Mouse (Mus musculus): ENCODE results near the gene Rpp38. TPM values are rescaled to one million over a fixed set of nuclear protein-coding genes. Genes with fewer than 3 reads are reported as not detected.
A peak's percentile ranks its signal among the peaks of the same experiment; 100 is the strongest.

Gene Rpp38
- polyA plus RNA-seq, 1 experiment from 2014 or later, result 25.6 TPM

DNA sequence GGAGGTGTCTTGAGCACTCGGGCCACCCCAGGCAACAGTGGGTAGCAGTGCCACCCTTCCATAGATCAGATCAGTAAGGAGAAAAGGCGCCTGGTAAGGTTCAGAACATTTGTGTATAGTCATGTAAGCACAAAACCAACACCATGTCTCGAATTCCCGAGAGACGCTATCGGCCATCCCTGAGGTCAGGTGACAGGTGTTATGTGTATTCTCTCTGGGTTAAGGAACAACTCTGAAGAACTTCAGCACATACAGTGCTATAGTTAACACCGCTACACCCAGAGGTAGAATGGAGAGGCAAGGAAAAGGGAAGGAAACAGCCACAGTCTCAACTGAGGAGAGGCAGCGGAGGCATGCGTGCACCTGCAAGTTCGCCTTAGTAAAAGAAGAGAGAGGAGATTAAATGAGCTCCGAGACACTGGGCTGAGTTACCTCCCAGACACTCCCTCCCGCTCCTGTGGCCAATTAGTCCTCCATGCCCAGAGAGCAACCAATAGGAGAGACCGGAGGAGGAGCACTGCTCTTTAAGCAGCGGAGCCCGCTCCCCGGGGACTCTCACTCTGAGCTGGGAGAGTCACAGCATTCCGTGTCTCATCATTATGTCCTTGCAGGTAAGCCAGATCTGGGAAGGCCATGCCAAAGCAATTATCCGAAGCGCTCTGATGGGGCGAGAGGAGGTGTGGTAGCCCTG is 3.3 kb upstream of the Rpp38 start, which contains the start of gene Acbd7:
Gene Acbd7 (plus strand): TSS at position 558 of the 691 bp plus-strand sequence.
- Histone ChIP-seq H3K27me3 (ENCODE audit: control insufficient read depth, insufficient read depth, low read length) (peaks cover 5% of the 10 kb centered on the region; the same call in 1 of the 2 replicates), H3K36me3 (ENCODE audit: control insufficient read depth, insufficient read depth, low read length) (no peaks in the 10 kb centered on the region), H3K9ac (ENCODE audit: low read length) (0 out of 2 replicates have a peak within 1 kb of the TSS, but pooled peaks have one; percentile 10), H3K4me2 (peak within 1 kb of the TSS; percentile 46), H3K4me3 (ENCODE audit: low read depth, low read length) (peak within 1 kb of the TSS; percentile 14), H3K9me3 (ENCODE audit: control insufficient read depth, low read length) (no peaks in the 10 kb centered on the region), H3K27ac (ENCODE audit: low read depth, low read length) (no peak within 1 kb of the TSS), H3K4me1 (ENCODE audit: control insufficient read depth, insufficient read depth, low read length) (peaks cover 4% of the 10 kb centered on the region)
- no peak for ATAC-seq (ENCODE audit: low FRiP score)
- peak; percentile 85 for DNase-seq (ENCODE audit: low spot score, missing footprints)
- WGBS, result 5% methylated on average over 20 of the region's 20 CpGs

- no peak for ATAC-seq (ENCODE audit: low FRiP score)
- peaks cover 4% of the 10 kb centered on the region for H3K4me1 ChIP-seq (ENCODE audit: control insufficient read depth, insufficient read depth, low read length)
- no peak overlapping the region for H3K9ac ChIP-seq (ENCODE audit: low read length)
- H3K27ac ChIP-seq (ENCODE audit: low read depth, low read length), result no peak overlapping the region
- H3K4me3 ChIP-seq (ENCODE audit: low read depth, low read length), result no peak overlapping the region
- no peaks in the 10 kb centered on the region for H3K9me3 ChIP-seq (ENCODE audit: control insufficient read depth, low read length)
- H3K4me2 ChIP-seq, result no peak overlapping the region
- no peak for DNase-seq (ENCODE audit: low spot score, missing footprints)
- WGBS, result 90% methylated on average over 12 of the region's 12 CpGs
- H3K27me3 ChIP-seq (ENCODE audit: control insufficient read depth, insufficient read depth, low read length), result peaks cover 5% of the 10 kb centered on the region; the same call in 1 of the 2 replicates
- H3K36me3 ChIP-seq (ENCODE audit: control insufficient read depth, insufficient read depth, low read length), result peaks cover 5% of the 10 kb centered on the region; the same call in 1 of the 2 replicates
Observed at GRCm38 (mm10) chr2:3333761-3334160, 1.3 kb upstream of the Rpp38 start.

DNA sequence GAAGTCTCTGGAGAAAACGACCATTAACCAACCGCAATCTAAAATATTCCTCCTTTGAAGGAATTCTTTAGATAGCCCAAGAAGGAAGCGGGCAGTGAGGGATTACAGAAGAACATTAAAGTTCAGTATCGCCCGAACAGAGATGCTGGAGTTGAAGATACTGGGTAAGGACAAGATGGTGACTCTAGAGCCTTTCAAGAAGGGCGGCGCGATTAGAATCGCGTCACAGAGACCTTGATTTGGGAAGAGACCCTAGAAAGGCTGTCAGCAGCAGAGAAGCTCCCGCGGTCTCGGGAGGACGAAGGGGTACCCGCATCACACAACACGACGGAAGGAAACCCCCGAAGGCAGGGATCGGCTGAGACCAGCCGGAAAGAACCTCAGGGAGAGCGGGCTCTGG is 387 bp downstream of the Rpp38 start:
- peaks cover 5% of the 10 kb centered on the region; the same call in 1 of the 2 replicates for H3K27me3 ChIP-seq (ENCODE audit: control insufficient read depth, insufficient read depth, low read length)
- H3K4me3 ChIP-seq (ENCODE audit: low read depth, low read length), result peak overlapping the region; percentile 67
- no peaks in the 10 kb centered on the region for H3K9me3 ChIP-seq (ENCODE audit: control insufficient read depth, low read length)
- H3K9ac ChIP-seq (ENCODE audit: low read length), result peak overlapping the region; percentile 76
- peaks cover 5% of the 10 kb centered on the region; the same call in 1 of the 2 replicates for H3K36me3 ChIP-seq (ENCODE audit: control insufficient read depth, insufficient read depth, low read length)
- DNase-seq (ENCODE audit: low spot score, missing footprints), result no peak
- 2% methylated on average over 21 of the region's 21 CpGs for WGBS
- peaks cover 4% of the 10 kb centered on the region for H3K4me1 ChIP-seq (ENCODE audit: control insufficient read depth, insufficient read depth, low read length)
- no peak for ATAC-seq (ENCODE audit: low FRiP score)
- no peak overlapping the region for H3K27ac ChIP-seq (ENCODE audit: low read depth, low read length)
- H3K4me2 ChIP-seq, result peak overlapping the region; percentile 63

- Histone ChIP-seq H3K4me3 (ENCODE audit: low read depth, low read length) (no peak overlapping the region; the same call in 1 of the 2 replicates), H3K4me1 (ENCODE audit: control insufficient read depth, insufficient read depth, low read length) (peaks cover 4% of the 10 kb centered on the region), H3K4me2 (peak overlapping the region; percentile 63), H3K9ac (ENCODE audit: low read length) (no peak overlapping the region), H3K36me3 (ENCODE audit: control insufficient read depth, insufficient read depth, low read length) (peaks cover 5% of the 10 kb centered on the region), H3K9me3 (ENCODE audit: control insufficient read depth, low read length) (no peaks in the 10 kb centered on the region), H3K27ac (ENCODE audit: low read depth, low read length) (no peak overlapping the region), H3K27me3 (ENCODE audit: control insufficient read depth, insufficient read depth, low read length) (peaks cover 2% of the 10 kb centered on the region; the same call in 1 of the 2 replicates)
- ATAC-seq (ENCODE audit: low FRiP score) (no peak), DNase-seq (ENCODE audit: low spot score, missing footprints) (no peak)
- WGBS, result 73% methylated on average over 5 of the region's 5 CpGs
Observed at GRCm38 (mm10) chr2:3331071-3331703, 1.3 kb downstream of the Rpp38 start.

DNA sequence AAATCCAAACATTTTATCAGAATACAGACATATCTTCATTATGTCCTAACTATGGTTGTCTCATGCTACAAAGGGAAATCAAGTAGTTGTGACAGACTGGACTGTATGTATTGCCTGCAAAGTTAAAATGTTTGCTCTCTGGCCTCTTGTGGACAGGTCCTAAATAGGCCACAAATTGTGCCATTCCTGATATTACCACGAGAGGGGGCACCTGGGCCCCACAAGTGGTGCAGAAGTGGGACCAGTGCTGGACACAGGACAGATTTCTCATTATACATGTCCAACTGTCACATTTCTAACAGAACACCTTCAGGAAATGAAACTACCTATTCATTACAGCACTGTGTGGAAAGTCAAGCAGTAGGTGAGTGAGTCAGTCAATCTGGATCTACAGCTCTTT is 5.1 kb downstream of the Rpp38 start:
- WGBS, result 33% methylated on average over 1 of the region's 1 CpGs
- ATAC-seq (ENCODE audit: low FRiP score), result no peak
- peaks cover 19% of the 10 kb centered on the region for H3K36me3 ChIP-seq (ENCODE audit: control insufficient read depth, insufficient read depth, low read length)
- H3K4me2 ChIP-seq, result no peak overlapping the region
- no peak overlapping the region for H3K9ac ChIP-seq (ENCODE audit: low read length)
- H3K27ac ChIP-seq (ENCODE audit: low read depth, low read length), result no peak overlapping the region
- no peaks in the 10 kb centered on the region for H3K9me3 ChIP-seq (ENCODE audit: control insufficient read depth, low read length)
- peak; percentile 94 for DNase-seq (ENCODE audit: low spot score, missing footprints)
- no peaks in the 10 kb centered on the region for H3K27me3 ChIP-seq (ENCODE audit: control insufficient read depth, insufficient read depth, low read length)
- peaks cover 4% of the 10 kb centered on the region for H3K4me1 ChIP-seq (ENCODE audit: control insufficient read depth, insufficient read depth, low read length)
- H3K4me3 ChIP-seq (ENCODE audit: low read depth, low read length), result no peak overlapping the region

- Histone ChIP-seq H3K9me3 (ENCODE audit: control insufficient read depth, low read length) (no peaks in the 10 kb centered on the region), H3K27me3 (ENCODE audit: control insufficient read depth, insufficient read depth, low read length) (no peaks in the 10 kb centered on the region), H3K4me1 (ENCODE audit: control insufficient read depth, insufficient read depth, low read length) (peaks cover 4% of the 10 kb centered on the region), H3K4me3 (ENCODE audit: low read depth, low read length) (no peak overlapping the region), H3K4me2 (no peak overlapping the region), H3K36me3 (ENCODE audit: control insufficient read depth, insufficient read depth, low read length) (peaks cover 23% of the 10 kb centered on the region), H3K27ac (ENCODE audit: low read depth, low read length) (no peak overlapping the region), H3K9ac (ENCODE audit: low read length) (no peak overlapping the region)
- DNase-seq (ENCODE audit: low spot score, missing footprints), result no peak
- no peak for ATAC-seq (ENCODE audit: low FRiP score)
- WGBS, result 93% methylated on average over 1 of the region's 1 CpGs
Observed at GRCm38 (mm10) chr2:3326547-3326946, 5.9 kb downstream of the Rpp38 start.

DNA sequence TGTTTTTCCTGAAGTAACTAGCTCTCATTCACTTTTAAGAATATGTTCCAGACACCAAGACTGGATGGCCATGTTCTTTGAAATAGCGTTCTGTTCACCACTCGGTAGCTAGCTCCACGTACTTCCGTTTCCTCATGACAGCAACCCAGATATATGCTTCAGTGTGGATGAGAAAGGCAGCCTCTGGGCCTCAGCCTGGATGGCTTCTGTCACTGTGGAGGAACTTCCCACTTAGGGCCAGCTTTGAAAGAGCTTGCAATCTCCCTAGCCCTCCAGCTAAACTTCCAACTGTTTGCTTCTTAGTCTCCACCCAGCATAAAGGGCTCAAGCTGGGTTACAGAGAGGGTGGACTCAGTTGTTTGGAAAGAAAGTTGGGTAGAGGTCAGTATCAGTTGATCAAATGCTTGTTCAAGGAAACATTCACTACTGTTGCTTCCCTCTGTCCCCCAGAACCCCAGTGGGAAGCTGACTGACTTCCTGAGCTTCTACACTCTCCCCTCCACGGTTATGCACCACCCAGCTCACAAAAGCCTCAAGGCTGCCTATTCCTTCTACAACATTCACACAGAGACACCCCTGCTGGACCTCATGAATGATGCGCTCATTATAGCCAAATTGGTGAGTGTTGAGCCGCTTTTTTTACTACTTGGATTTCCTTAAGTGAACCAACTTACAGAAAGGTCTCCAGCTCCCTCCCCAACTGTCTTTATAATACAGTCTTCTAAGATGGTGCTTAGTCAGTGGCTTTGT is 7.9 kb downstream of the Rpp38 start:
- 94% methylated on average over 7 of the region's 7 CpGs for WGBS
- no peak for ATAC-seq (ENCODE audit: low FRiP score)
- Histone ChIP-seq H3K27ac (ENCODE audit: low read depth, low read length) (no peak overlapping the region), H3K36me3 (ENCODE audit: control insufficient read depth, insufficient read depth, low read length) (peaks cover 23% of the 10 kb centered on the region), H3K4me3 (ENCODE audit: low read depth, low read length) (no peak overlapping the region), H3K27me3 (ENCODE audit: control insufficient read depth, insufficient read depth, low read length) (no peaks in the 10 kb centered on the region), H3K4me1 (ENCODE audit: control insufficient read depth, insufficient read depth, low read length) (no peaks in the 10 kb centered on the region), H3K4me2 (no peak overlapping the region), H3K9ac (ENCODE audit: low read length) (no peak overlapping the region), H3K9me3 (ENCODE audit: control insufficient read depth, low read length) (no peaks in the 10 kb centered on the region)
- no peak for DNase-seq (ENCODE audit: low spot score, missing footprints)

- no peaks in the 10 kb centered on the region for H3K4me1 ChIP-seq (ENCODE audit: control insufficient read depth, insufficient read depth, low read length)
- ATAC-seq (ENCODE audit: low FRiP score) (no peak), DNase-seq (ENCODE audit: low spot score, missing footprints) (no peak)
- WGBS, result 88% methylated on average over 2 of the region's 2 CpGs
- H3K4me2 ChIP-seq, result no peak overlapping the region
- H3K27me3 ChIP-seq (ENCODE audit: control insufficient read depth, insufficient read depth, low read length), result no peaks in the 10 kb centered on the region
- no peak overlapping the region for H3K9ac ChIP-seq (ENCODE audit: low read length)
- H3K4me3 ChIP-seq (ENCODE audit: low read depth, low read length), result no peak overlapping the region
- no peak overlapping the region for H3K27ac ChIP-seq (ENCODE audit: low read depth, low read length)
- no peaks in the 10 kb centered on the region for H3K9me3 ChIP-seq (ENCODE audit: control insufficient read depth, low read length)
- H3K36me3 ChIP-seq (ENCODE audit: control insufficient read depth, insufficient read depth, low read length), result peaks cover 18% of the 10 kb centered on the region; the same call in 1 of the 2 replicates
Observed at GRCm38 (mm10) chr2:3323132-3323531, 9.3 kb downstream of the Rpp38 start.

All from midbrain, embryonic 11.5 days (tissue).